Mouse (Mus musculus) layer of hippocampus, adult 11-12 months (tissue): ENCODE data around the gene Fam19a4.
"Not testable (repeated sequence)": the region's sequence is repeated elsewhere in the genome, so short reads cannot be mapped to it uniquely, and the experiment has no call there.

Source experiments
- DNase-seq: peaks from one replicate; pipeline ENCODE4 v3.0.0; 2022; ENCODE audit warnings: low spot score

The Fam19a4 gene

GRCm38 (mm10) chr6:96944796-96945195 lies 115.4 kb downstream of the Fam19a4 start:
- no peak for DNase-seq

- no peak for DNase-seq
Measured at GRCm38 (mm10) chr6:96935776-96936175, 124.4 kb downstream of the Fam19a4 start.

- no peak for DNase-seq
Measured at GRCm38 (mm10) chr6:96909061-96909480, 151.1 kb downstream of the Fam19a4 start.

- DNase-seq = not testable (repeated sequence)
Measured at GRCm38 (mm10) chr6:96877105-96877504, 183.1 kb downstream of the Fam19a4 start.

- not testable (repeated sequence) for DNase-seq
Measured at GRCm38 (mm10) chr6:96876651-96877050, 183.6 kb downstream of the Fam19a4 start.

GRCm38 (mm10) chr6:96853065-96853464 lies 207.1 kb downstream of the Fam19a4 start:
- DNase-seq = no peak

- DNase-seq = no peak
Measured at GRCm38 (mm10) chr6:96843944-96844343, 216.3 kb downstream of the Fam19a4 start.

- DNase-seq = no peak
Measured at GRCm38 (mm10) chr6:96840634-96841033, 219.6 kb downstream of the Fam19a4 start.

- DNase-seq = no peak
Measured at GRCm38 (mm10) chr6:96826626-96827025, 233.6 kb downstream of the Fam19a4 start.

- no peak for DNase-seq
Measured at GRCm38 (mm10) chr6:96802981-96803380, 257.2 kb downstream of the Fam19a4 start.

- DNase-seq = no peak
Measured at GRCm38 (mm10) chr6:96798746-96799145, 261.5 kb downstream of the Fam19a4 start.

- DNase-seq = no peak
Measured at GRCm38 (mm10) chr6:96797451-96797850, 262.8 kb downstream of the Fam19a4 start.
